26 mouse cellular contexts compared by ENCODE assay signal in genomic region chr14:78802378-78802777, GRCm38 (mm10). TPM values are rescaled to one million over a fixed set of nuclear protein-coding genes. Genes with fewer than 3 reads are reported as not detected.
DNase-seq lines count a peak whose midpoint lies in the region; ATAC-seq and TF ChIP-seq lines count a peak whose summit lies in the region.
"Had no signal": no experiment of that assay in that cellular context is flagged by ENCODE, and none has a peak within 500 bp of the region (broad histone marks: within the 10 kb centered on the region; RNA-seq: fewer than 3 reads in every experiment).

No protein-coding gene starts in this region.

- H3K36me3 ChIP-seq in liver, postnatal 0 days (replicated peaks; ENCODE audit: insufficient read depth, low read length): no peaks in the 10 kb centered on the region
- H3K36me3 ChIP-seq in liver, embryonic 11.5 days (ENCODE audit: control insufficient read depth, insufficient read depth, low read length): no peaks in the 10 kb centered on the region
- no peaks in the 10 kb centered on the region for H3K36me3 ChIP-seq in midbrain, embryonic 11.5 days (ENCODE audit: control insufficient read depth, insufficient read depth, low read length)
- H3K36me3 ChIP-seq: forebrain, embryonic 10.5 days; heart, embryonic 15.5 days; limb, embryonic 15.5 days; midbrain, embryonic 15.5 days; neural tube, embryonic 15.5 days had no signal

- H3K4me3 ChIP-seq in liver, postnatal 0 days (ENCODE audit: low read depth, low read length): no peak overlapping the region
- H3K4me3 ChIP-seq in liver, embryonic 11.5 days (ENCODE audit: low read depth, low read length): no peak overlapping the region
- no peak overlapping the region for H3K4me3 ChIP-seq in midbrain, embryonic 11.5 days (ENCODE audit: low read depth, low read length)
- H3K4me3 ChIP-seq: forebrain, embryonic 10.5 days; heart, adult 2 months; heart, embryonic 15.5 days; layer of hippocampus, adult 2 months; limb, embryonic 15.5 days; megakaryocyte, embryonic 14.5 days; midbrain, embryonic 15.5 days; myocyte; neural tube, embryonic 15.5 days had no signal

- H3K27me3 ChIP-seq in liver, postnatal 0 days (ENCODE audit: insufficient read depth, low read length): no peaks in the 10 kb centered on the region
- H3K27me3 ChIP-seq in liver, embryonic 11.5 days (replicated peaks; ENCODE audit: control insufficient read depth, insufficient read depth, low read length): no peaks in the 10 kb centered on the region
- H3K27me3 ChIP-seq in midbrain, embryonic 11.5 days (ENCODE audit: control insufficient read depth, insufficient read depth, low read length): no peaks in the 10 kb centered on the region
- H3K27me3 ChIP-seq: heart, embryonic 15.5 days; limb, embryonic 15.5 days; megakaryocyte, embryonic 14.5 days; midbrain, embryonic 15.5 days; neural tube, embryonic 15.5 days had no signal

- TF ChIP-seq EP300 in liver, postnatal 0 days (IDR thresholded peaks at IDR 0.05; ENCODE audit: low read depth): no peak

- peak; percentile 23; the same call in 1 of the 2 replicates for ATAC-seq in liver, postnatal 0 days
- no peak for ATAC-seq in liver, embryonic 11.5 days (replicated peaks; ENCODE audit: low FRiP score)
- ATAC-seq in midbrain, embryonic 11.5 days (ENCODE audit: low FRiP score): no peak
- ATAC-seq: forebrain, postnatal 0 days; hindbrain, postnatal 0 days; midbrain, embryonic 15.5 days had no signal

- H3K27ac ChIP-seq in liver, postnatal 0 days (ENCODE audit: low read depth): no peak overlapping the region
- no peak overlapping the region for H3K27ac ChIP-seq in liver, embryonic 11.5 days (ENCODE audit: low read depth, low read length)
- H3K27ac ChIP-seq in midbrain, embryonic 11.5 days (ENCODE audit: low read depth, low read length): no peak overlapping the region
- H3K27ac ChIP-seq: forebrain, embryonic 10.5 days; heart, adult 2 months; heart, embryonic 15.5 days; hindbrain, postnatal 0 days; layer of hippocampus, adult 2 months; limb, embryonic 15.5 days; midbrain, embryonic 15.5 days; neural tube, embryonic 15.5 days had no signal

- 65% methylated on average over 2 of the region's 2 CpGs for WGBS in liver, postnatal 0 days (ENCODE audit: insufficient replicate concordance)
- 86% methylated on average over 2 of the region's 2 CpGs for WGBS in liver, embryonic 11.5 days
- 90% methylated on average over 2 of the region's 2 CpGs for WGBS in midbrain, embryonic 11.5 days

- no peaks in the 10 kb centered on the region for H3K9me3 ChIP-seq in liver, postnatal 0 days (ENCODE audit: low read length)
- H3K9me3 ChIP-seq in liver, embryonic 11.5 days (ENCODE audit: control insufficient read depth, low read length): no peaks in the 10 kb centered on the region
- H3K9me3 ChIP-seq in midbrain, embryonic 11.5 days (ENCODE audit: control insufficient read depth, low read length): no peaks in the 10 kb centered on the region
- H3K9me3 ChIP-seq: forebrain, embryonic 10.5 days; heart, embryonic 15.5 days; limb, embryonic 15.5 days; megakaryocyte, embryonic 14.5 days; midbrain, embryonic 15.5 days; neural tube, embryonic 15.5 days had no signal

- H3K4me2 ChIP-seq in liver, postnatal 0 days (ENCODE audit: low read depth, low read length): no peak overlapping the region
- H3K4me2 ChIP-seq in liver, embryonic 11.5 days: no peak overlapping the region
- no peak overlapping the region for H3K4me2 ChIP-seq in midbrain, embryonic 11.5 days
- H3K4me2 ChIP-seq: heart, embryonic 15.5 days; limb, embryonic 15.5 days; midbrain, embryonic 15.5 days; neural tube, embryonic 15.5 days had no signal

- peak; percentile 20 for DNase-seq in liver, postnatal 0 days
- no peak for DNase-seq in liver, embryonic 11.5 days (ENCODE audit: low spot score)
- peak; percentile 36 for DNase-seq in A20 (ENCODE audit: low read depth, low spot score)
- peak; percentile 7 for DNase-seq in induced T-regulatory cell, adult 2 months (ENCODE audit: low read depth)
- peak; percentile 70 for DNase-seq in thymus, postnatal 0 days (ENCODE audit: low spot score)
- no peak for DNase-seq in midbrain, embryonic 11.5 days (ENCODE audit: low spot score, missing footprints)
- DNase-seq in adrenal gland, postnatal 10 days: no peak
- no peak for DNase-seq in cerebellum, adult 11 months
- DNase-seq: adrenal gland, adult 2 months; cerebellum, postnatal 36 days; forebrain, postnatal 0 days; heart, adult 2 months; heart, postnatal 4 days; kidney, adult 18-20 months; kidney, postnatal 10 days; right cerebral cortex, postnatal 14 days; spleen, adult 18-20 months had no signal

- no peaks in the 10 kb centered on the region for H3K4me1 ChIP-seq in liver, postnatal 0 days (ENCODE audit: insufficient read depth)
- no peaks in the 10 kb centered on the region for H3K4me1 ChIP-seq in liver, embryonic 11.5 days (replicated peaks; ENCODE audit: control insufficient read depth, insufficient read depth, low read length)
- no peaks in the 10 kb centered on the region for H3K4me1 ChIP-seq in midbrain, embryonic 11.5 days (ENCODE audit: control insufficient read depth, insufficient read depth, low read length)
- H3K4me1 ChIP-seq: heart, embryonic 15.5 days; limb, embryonic 15.5 days; megakaryocyte, embryonic 14.5 days; midbrain, embryonic 15.5 days; neural tube, embryonic 15.5 days had no signal

- no peak for TF ChIP-seq CTCF in liver, postnatal 0 days (IDR thresholded peaks at IDR 0.05; ENCODE audit: low read depth)

- H3K9ac ChIP-seq in liver, postnatal 0 days (replicated peaks): no peak overlapping the region
- H3K9ac ChIP-seq in liver, embryonic 11.5 days (ENCODE audit: low read depth, low read length): no peak overlapping the region
- H3K9ac ChIP-seq in midbrain, embryonic 11.5 days (ENCODE audit: low read length): no peak overlapping the region
- H3K9ac ChIP-seq: forebrain, postnatal 0 days; heart, embryonic 15.5 days; limb, embryonic 15.5 days; midbrain, embryonic 15.5 days; neural tube, embryonic 15.5 days had no signal

RNA-seq across cellular contexts. Expression of gene Vwa8, which starts 46.5 kb away (rescaled TPM):
- 24.4 and 27.1 TPM in 2 replicates for polyA plus RNA-seq in liver, postnatal 0 days (2015; fragmentation: Nextera tagmentation; extraction: Ambion mirVana)
- polyA plus RNA-seq in liver, embryonic 11.5 days (2014; fragmentation: Nextera tagmentation; extraction: Ambion mirVana): 12.6 and 13.2 TPM in 2 replicates
- 7.8 and 8.3 TPM in 2 replicates for polyA plus RNA-seq in thymus, postnatal 0 days (2015; fragmentation: Nextera tagmentation; extraction: Ambion mirVana)
- polyA plus RNA-seq in midbrain, embryonic 11.5 days (2014; fragmentation: Nextera tagmentation; extraction: Ambion mirVana): 7.0 and 7.7 TPM in 2 replicates
- total RNA-seq in adrenal gland, postnatal 10 days (2021): 100 to 1,000 TPM; 180 to 193 TPM

Comparison
In these comparisons a context has a peak if more than half of its experiments do, and no peak if none do; other contexts are left out.
1. DNase-seq: peak in liver, postnatal 0 days (single experiment), A20 (single experiment), induced T-regulatory cell, adult 2 months (single experiment) and thymus, postnatal 0 days (single experiment); none in liver, embryonic 11.5 days (single experiment), midbrain, embryonic 11.5 days (single experiment), adrenal gland, postnatal 10 days (single experiment) and cerebellum, adult 11 months (single experiment).